Mouse (Mus musculus) megakaryocyte-erythroid progenitor cell, adult 5-6 weeks (primary cell): ENCODE measurements around the gene Fam171a2. TPM values are rescaled to one million over a fixed set of nuclear protein-coding genes. Genes with fewer than 3 reads are reported as not detected.

ENCODE experiments used
- ATAC-seq: replicated peaks from 2 replicates; pipeline ENCODE4 v1.8.0; 2016; ENCODE audit warnings: mild to moderate bottlenecking, inconsistent platforms; ENCODE audit not compliant: severe bottlenecking, poor library complexity, low FRiP score, low TSS enrichment
- total RNA-seq, 2 experiments: library from RNA; stranded (forward) in 1 of 2; stranded (reverse) in 1 of 2; fragments of 200-1000, 215-1000 nt in 1 of 2; fragments of >200 nt in 1 of 2; fragmentation: Nextera tagmentation in 1 of 2; gene quantifications; 2 replicates each; pipeline ENCODE4 v1.2.3; 2014 to 2017

Fam171a2 gene
- total RNA-seq (2014; fragmentation: Nextera tagmentation) (0.82 TPM in 1 of 2 replicates, not detected in the other), total RNA-seq (2017) (0.28 TPM in 1 of 2 replicates, not detected in the other)

- peak; percentile 71 for ATAC-seq
Measured at GRCm38 (mm10) chr11:102447497-102447896, at the start of gene Fam171a2. Gene Fam171a2 (minus strand): TSS chr11:102447682.

GRCm38 (mm10) chr11:102496732-102497131 lies 49.2 kb upstream of the Fam171a2 start:
- no peak for ATAC-seq

DNA sequence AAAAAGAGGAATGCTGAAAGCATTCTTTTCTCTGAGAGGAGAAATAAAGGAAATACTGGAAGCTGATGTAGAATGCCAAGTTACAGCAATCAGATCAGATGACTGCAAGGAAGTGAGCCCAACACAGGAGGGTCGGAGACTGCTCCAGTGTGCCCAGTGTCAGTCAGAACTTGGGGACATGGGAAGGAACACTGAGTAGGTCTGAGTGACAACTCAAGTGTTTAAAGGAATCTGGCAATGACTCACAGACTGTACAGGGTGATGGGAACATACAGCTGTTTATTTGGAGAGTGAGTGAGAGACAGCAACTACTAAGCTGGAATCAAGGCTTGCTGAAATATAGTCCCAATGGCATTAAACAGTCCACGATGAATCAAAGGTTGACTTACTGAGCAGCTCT lies 48.7 kb upstream of the Fam171a2 start:
- ATAC-seq: no peak

GRCm38 (mm10) chr11:102495742-102496141 lies 48.3 kb upstream of the Fam171a2 start:
- no peak for ATAC-seq

DNA sequence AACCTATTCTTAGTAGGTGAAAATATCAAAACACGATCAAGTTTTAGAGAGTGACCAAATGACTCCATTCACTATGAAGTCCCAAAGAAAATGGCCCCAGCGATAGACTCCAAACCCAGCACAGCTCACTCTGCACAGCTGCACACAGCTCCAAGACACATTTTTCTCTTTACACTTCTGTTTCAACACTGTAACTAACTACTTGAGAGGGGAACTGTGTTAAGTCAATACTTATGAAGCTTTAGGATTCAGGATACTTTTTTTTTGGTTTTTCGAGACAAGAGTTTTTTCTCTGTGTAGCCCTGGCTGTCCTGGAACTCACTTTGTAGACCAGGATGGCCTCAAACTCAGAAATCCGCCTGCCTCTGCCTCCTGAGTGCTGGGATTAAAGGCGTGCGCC lies 47.6 kb upstream of the Fam171a2 start:
- ATAC-seq: no peak

GRCm38 (mm10) chr11:102494063-102494650 lies 46.7 kb upstream of the Fam171a2 start:
- no peak for ATAC-seq

- ATAC-seq: no peak
Measured at GRCm38 (mm10) chr11:102493241-102493640, 45.8 kb upstream of the Fam171a2 start.

DNA sequence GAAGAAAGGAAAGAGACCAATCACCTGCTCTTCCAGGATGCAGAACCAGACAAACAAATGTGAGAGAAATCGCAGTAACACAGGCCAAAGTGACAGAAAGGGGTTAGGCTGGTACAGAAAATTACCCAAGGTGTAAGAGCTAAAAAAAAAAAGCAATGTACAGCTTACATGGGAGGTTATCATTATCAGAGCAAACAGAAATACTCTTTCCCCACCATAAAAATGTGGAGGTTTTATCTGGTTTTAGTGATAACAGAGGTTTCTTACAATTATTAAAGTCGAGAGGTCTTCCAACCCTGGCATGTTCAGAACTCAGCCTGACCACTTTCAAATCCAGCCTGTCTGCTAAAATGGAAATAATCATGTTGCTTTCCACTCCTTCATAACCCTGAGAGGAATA lies 40.4 kb upstream of the Fam171a2 start:
- ATAC-seq: peak; percentile 44; the same call in 1 of the 2 replicates

DNA sequence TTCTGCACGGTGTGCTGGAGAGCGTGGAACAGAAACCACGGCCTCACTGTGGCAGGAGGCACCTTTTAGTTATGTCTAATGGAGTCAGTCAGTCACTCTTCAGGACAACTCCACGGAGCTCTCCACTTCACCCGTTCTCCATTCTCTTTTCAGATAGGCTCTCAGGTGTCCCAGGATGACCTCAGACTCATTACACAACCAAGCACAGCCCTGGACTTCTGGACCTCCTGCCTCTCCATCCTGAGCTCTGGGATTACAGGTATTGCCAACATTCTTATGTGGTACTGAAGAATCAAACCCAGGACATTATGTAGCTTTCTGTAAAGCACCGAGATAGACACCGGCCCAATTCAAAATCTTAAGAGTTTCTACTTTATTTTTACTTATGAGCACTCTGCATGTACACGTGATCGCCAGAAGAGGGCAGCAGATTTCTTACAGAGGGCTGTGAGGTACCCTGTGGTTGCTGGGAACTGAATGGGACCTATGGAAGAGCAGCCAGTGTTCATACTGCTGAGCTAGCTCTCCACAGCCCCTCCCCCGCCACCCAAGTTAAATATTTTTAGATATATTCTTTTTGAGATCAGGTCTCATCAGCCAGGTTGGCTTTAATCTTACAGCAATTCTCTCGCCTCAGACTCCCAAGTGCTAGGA lies 39.4 kb upstream of the Fam171a2 start:
- peak; percentile 92 for ATAC-seq

DNA sequence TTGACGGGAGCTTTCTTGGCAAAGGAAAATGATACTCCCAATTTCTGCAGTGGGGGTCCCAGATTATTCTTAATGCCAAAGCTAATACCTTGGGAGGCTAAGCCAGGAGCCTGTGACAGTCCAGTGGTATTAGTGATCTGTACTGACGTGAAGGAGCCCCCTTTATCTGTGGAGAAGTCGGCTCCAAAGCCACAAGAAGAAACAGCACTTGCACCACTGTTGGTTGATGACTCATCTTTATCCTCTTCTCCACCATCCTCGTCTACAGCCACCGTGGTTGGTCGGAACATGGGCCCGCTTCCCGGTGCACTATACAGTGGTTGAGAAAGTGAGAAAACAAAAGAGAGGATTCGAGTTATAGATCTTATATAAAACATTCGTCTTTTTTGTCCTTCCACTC lies 34.3 kb upstream of the Fam171a2 start:
- ATAC-seq: no peak

DNA sequence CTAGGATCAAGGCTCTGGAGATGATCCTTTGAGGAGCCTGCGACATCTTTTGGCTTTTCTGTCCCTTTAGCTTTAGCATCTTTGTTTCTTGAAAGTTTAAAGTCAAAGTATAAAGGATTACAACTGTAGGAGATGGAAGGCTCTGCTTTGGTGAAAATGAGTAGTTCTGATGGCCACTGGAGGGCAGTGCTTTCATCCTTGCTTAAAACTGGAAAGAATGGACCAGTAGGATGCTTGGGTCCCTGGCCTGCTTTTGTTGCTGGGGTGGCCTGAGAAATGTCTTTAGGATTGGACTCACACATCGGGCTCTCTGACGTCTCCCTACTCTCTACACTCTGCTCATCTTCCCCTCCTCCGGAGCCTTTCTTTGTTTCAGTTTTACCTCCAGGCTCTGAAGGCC lies 33.4 kb upstream of the Fam171a2 start:
- ATAC-seq: no peak

- no peak for ATAC-seq
Measured at GRCm38 (mm10) chr11:102480111-102480510, 32.6 kb upstream of the Fam171a2 start.

GRCm38 (mm10) chr11:102479581-102479980 lies 32.1 kb upstream of the Fam171a2 start:
- no peak for ATAC-seq

- ATAC-seq: no peak
Measured at GRCm38 (mm10) chr11:102478671-102479070, 31.2 kb upstream of the Fam171a2 start.

GRCm38 (mm10) chr11:102475027-102475426 lies 27.5 kb upstream of the Fam171a2 start:
- ATAC-seq: peak; percentile 62

GRCm38 (mm10) chr11:102469648-102470357 lies 22.3 kb upstream of the Fam171a2 start, which contains the start of gene Itga2b:
Gene Itga2b (minus strand): TSS chr11:102470122.
- ATAC-seq: peak; percentile 45

DNA sequence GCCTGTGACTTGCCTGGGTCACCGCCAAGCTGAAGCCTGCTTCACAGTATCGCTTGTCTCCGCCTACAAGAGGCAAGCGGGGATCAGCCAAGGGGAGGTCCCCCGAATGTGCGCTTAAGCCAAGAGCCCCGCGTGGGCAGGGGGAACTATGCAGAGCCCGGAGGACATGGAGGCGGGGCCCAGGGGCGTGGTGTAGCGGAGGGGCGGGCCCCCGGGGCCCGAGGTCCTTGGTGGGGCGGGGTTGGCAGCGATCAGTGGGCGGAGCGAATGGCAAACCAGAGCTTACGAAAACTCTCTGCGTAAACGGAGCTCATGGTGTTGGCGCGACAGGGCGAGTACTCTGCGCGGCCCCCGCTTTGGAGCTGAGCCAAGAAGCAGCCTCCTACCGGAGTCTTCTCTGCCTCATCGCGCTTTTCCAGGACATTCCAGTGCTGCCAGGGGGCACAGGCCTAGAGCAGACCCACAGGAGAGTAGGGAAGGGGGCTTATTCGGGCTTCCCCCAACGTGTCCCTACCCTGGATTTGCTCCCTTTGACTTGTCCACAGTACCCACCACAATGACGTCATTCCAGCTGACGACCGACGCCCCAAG lies 19.7 kb upstream of the Fam171a2 start:
- ATAC-seq: peak; percentile 87

DNA sequence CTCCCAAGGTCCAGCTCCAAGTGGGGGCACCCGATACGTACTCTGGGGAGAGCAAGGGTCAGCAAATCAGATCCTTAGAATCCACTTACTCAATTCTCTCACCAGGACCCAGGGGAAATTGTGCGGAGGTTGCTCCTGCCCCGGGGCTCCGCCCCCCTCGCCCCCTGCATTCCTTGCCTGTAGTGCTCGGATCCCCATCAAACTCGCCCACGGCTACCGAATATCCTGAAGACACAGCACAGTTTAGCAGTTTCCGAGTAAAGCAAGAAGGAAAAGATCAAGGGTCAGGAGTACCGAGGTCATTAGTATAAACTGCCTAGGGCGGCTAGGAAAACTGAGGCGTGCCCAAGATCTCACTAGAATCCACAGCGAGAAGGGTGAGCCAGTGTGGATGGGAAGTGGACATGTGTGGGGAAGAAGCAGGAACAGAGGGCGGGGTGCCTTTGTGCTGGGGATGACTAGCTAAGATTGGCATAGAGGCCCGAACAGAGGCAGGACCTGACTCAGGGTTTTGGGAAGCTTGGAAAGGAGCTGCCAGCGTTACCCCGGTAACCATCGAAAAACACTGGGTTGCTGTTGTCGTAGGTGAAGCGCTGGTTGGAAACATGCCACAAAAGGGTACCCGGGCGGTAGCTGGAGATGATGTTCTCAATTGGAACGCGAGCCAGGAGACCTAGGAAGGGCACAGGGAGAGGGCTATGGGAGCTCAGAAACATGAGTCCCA lies 18.4 kb upstream of the Fam171a2 start:
- no peak for ATAC-seq

- no peak for ATAC-seq
Measured at GRCm38 (mm10) chr11:102464901-102465300, 17.4 kb upstream of the Fam171a2 start.

- ATAC-seq: no peak
Measured at GRCm38 (mm10) chr11:102461764-102462163, 14.3 kb upstream of the Fam171a2 start.
